Mouse (Mus musculus): ENCODE results near the gene Cnot3.

The Cnot3 gene

DNA sequence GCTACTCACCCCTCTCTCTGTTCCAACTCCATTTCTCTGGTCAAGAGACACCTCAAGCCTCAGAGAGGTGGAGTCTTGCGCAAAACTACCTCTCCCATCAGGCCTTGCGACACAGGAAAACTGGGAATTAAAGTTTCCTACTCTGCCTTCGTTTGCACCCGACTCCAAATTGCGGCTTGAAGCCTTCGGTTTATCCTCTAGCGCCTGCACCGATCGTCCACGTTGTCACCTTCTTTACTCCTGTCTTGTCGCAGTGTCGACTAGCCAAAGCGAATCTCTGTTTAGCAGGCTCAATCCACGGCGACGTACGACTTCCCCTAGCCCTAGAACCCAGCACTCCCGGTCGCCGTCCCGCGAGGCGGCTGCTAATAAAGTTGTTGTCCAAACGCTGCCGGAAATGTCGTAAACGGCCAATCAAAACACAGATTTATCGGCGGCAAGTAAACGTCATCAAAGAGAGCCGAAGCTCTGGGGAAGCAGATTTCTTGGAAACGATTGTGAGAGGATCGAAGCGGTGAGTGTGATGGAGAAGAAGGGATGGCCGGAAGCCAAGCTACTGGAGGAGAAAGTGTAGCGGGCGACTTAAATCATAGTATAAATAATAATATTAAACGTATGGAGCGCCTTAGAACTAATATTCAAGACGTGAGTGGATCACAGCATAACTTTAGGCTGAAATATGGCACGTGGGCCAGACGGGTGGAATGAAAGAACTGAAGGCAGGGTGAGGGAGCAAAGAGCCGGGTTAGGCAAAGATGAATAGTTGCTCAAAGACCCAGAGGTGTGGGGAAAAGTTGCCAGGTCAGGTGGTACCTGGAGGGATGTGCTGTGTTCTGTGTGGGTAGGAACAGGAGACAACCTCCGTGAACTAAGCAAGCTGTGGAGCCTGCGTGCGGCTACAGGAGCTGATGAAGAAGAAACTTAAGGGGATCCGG lies 15.3 kb upstream of the Cnot3 start, which contains the start of the genes Tfpt and Prpf31:
TSS of gene Tfpt (minus strand) at position 387 of the 935 bp plus-strand sequence.
TSS of gene Prpf31 (plus strand) at position 443 of the 935 bp plus-strand sequence.
- POLR2A ChIA-PET: interaction anchor here (0.6 to 30.5 kb wide), 51 partner anchors 8 to 1110 kb away, joined by 3 to 772 read pairs (median 5); partner anchors contain the start of genes Cnot3 (in 4 of the 4), Ndufa3 (in 4 of the 4), Leng1 (in 3 of the 4) and Mboat7 (in 3 of the 4)
- CTCF ChIA-PET: interaction anchor here (0.6 to 1.7 kb wide), 5 partner anchors 13 to 302 kb away, joined by 3 to 8 read pairs (median 5); partner anchors contain the start of gene Ndufa3 (in 3 of the 4)

DNA sequence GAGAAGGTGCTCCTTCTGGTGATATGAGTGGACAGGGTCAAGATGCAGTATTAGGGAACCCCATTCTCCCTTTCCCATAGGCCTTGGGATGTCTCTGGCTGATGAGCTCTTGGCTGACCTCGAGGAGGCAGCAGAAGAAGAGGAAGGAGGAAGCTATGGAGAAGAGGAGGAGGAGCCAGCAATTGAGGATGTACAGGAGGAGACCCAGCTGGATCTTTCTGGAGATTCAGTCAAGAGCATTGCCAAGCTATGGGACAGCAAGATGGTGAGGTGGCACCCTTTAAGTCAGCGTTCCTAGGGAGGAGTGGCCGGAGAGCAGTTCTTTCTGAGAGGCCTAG lies 14.6 kb upstream of the Cnot3 start:
- CTCF ChIA-PET: interaction anchor here (0.6 to 1.7 kb wide), 6 partner anchors 13 to 841 kb away, joined by 3 to 8 read pairs (median 6); partner anchors contain the start of gene Ndufa3 (in 3 of the 4)
- POLR2A ChIA-PET: interaction anchor here (0.6 to 30.5 kb wide), 44 partner anchors 9 to 1109 kb away, joined by 3 to 772 read pairs (median 6); partner anchors contain the start of genes Cnot3 (in 4 of the 4), Ndufa3 (in 4 of the 4), Leng1 (in 3 of the 4) and Mboat7 (in 3 of the 4)

DNA sequence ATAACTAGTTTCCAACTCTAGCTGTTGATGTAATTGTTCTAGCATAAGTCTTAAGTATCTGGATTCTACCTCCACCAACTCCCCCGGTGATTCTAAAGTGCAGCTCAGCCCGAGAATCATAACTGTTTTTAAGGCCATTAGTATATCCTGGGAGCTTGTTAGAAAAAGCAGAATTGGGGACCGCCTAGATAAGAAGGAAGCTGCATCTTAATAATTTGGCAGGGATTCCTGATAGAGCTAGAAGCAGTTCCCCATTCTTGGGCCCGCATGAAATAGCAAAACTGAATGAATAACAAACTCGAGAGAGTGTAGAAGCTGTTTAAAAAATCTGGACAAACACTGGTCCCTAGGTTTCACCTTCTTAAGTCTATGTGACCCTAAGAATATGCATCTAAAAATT lies 1.7 kb upstream of the Cnot3 start:
- CTCF ChIA-PET: interaction anchor here in 2 of 4 experiments (1.1 to 3.3 kb wide), 2 partner anchors 27 to 1634 kb away, joined by 4 to 12 read pairs; partner anchors contain the start of genes Ndufa3 (in 1 of the 2) and Oscar (in 1 of the 2)
- POLR2A ChIA-PET: interaction anchor here (1.0 to 30.5 kb wide), 20 partner anchors 8 to 835 kb away, joined by 3 to 772 read pairs (median 24); partner anchors contain the start of genes Mboat7 (in 3 of the 4), Tsen34 (in 3 of the 4), Leng1 (in 2 of the 4) and Ndufa3 (in 2 of the 4)

DNA sequence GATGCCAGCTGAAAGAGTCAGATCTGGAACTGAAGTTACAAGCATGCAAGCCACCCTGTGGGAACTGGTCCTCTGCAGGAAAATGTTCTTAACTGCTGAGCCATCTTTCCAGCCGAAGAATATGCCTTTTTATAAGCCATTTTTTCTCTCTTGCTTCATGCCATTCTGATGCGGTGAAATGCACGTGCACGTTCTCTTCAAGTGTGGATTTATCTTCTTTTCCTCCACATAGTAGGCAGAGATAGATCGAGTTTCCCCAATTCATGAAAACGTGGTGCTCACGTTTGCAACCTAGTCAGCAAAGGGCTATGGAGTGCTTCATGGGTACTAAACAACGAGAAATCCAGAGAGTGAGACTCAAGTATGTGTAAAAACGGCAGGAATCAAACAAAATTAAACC lies 1.2 kb upstream of the Cnot3 start:
- POLR2A ChIA-PET: interaction anchor here (0.7 to 30.5 kb wide), 79 partner anchors 8 to 1371 kb away, joined by 3 to 772 read pairs (median 6); partner anchors contain the start of genes Leng1 (in 3 of the 4), Mboat7 (in 3 of the 4), Ndufa3 (in 3 of the 4) and Prpf31 (in 3 of the 4)
- CTCF ChIA-PET: interaction anchor here in 3 of 4 experiments (0.9 to 3.3 kb wide), 8 partner anchors 15 to 864 kb away, joined by 3 to 25 read pairs (median 6); partner anchors contain the start of genes Ndufa3 (in 2 of the 3), Leng1 (in 1 of the 3), Mboat7 (in 1 of the 3) and Oscar (in 1 of the 3)

DNA sequence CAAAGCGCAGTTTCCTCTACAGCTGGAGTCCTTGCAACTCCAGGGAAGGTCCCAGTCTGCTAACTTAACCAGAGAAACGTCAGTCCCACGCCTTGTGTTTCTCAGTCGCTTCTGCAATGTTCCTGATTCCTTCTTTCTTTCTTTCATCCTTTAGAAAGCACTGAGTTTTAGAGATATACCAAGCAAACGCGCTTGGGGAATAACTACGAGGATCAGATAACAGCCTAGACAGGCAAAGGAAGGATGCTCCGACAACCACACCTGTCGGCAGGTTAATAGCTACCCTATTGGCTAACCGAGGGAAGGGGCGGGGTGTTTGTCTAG lies 758 bp upstream of the Cnot3 start:
- ChIA-PET POLR2A (interaction anchor here (0.7 to 30.5 kb wide), 127 partner anchors 8 to 1387 kb away, joined by 3 to 772 read pairs (median 5); partner anchors contain the start of genes Leng1 (in 4 of the 4), Prpf31 (in 4 of the 4), Tfpt (in 4 of the 4) and Mboat7 (in 3 of the 4)), CTCF (interaction anchor here in 3 of 4 experiments (0.7 to 3.3 kb wide), 15 partner anchors 10 to 1148 kb away, joined by 3 to 25 read pairs (median 4); partner anchors contain the start of genes Ndufa3 (in 2 of the 3), Leng1 (in 1 of the 3), Mboat7 (in 1 of the 3) and Oscar (in 1 of the 3))

DNA sequence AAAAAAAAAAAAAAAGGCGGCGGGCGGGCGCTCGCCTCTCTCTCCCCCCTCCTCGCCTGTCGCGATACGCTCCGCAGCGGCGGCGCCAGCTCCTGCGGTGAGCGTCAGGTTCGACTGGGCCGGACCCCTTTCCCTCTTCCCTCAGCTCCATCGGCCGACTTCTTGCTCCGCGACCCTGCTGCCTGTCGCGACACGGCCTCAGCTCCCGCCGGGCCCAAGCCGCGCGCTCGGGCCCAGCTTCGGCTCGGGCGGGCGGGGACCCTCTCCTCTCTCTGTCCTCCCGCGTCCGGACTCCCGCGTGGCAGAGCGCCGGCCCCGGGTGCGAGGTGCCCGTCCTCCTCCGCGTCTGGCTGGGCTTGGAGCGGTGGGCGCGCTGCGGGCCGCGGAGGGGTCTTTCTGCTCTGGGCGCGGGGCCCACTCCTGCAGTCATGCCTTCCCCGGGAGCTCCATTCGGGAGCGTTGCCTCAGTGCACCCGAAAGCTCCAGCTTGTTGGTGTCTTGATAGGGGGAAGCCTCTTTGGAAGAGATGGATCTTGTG lies 489 bp downstream of the Cnot3 start:
- CTCF ChIA-PET: interaction anchor here in 3 of 4 experiments (0.7 to 3.3 kb wide), 11 partner anchors 13 to 864 kb away, joined by 3 to 25 read pairs (median 5); partner anchors contain the start of genes Ndufa3 (in 2 of the 3), Leng1 (in 1 of the 3), Oscar (in 1 of the 3) and Tmc4 (in 1 of the 3)
- POLR2A ChIA-PET: interaction anchor here (0.5 to 30.5 kb wide), 130 partner anchors 7 to 1455 kb away, joined by 3 to 772 read pairs (median 5); partner anchors contain the start of genes Leng1 (in 4 of the 4), Mboat7 (in 4 of the 4), Ndufa3 (in 4 of the 4) and Prpf31 (in 4 of the 4)

DNA sequence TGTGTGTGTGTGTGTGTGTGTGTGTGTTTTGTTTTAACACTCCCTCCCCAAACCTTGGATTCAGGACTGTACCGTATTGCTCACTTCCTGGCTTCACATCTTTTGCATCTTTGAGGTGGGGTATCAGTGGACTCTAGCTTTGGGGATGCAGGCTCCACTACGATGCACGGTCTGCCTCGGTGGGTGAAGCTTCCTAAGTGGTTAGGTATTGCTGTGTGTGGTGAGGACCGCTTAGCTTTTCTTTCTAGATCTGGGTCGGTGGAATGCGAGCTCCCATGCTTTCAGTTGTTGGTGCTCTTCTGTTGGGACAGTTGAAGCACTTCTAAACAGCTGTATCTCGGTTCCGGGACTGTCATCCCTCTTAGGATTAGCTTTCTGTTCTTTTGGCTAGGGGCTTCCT lies 1.1 kb downstream of the Cnot3 start:
- POLR2A ChIA-PET: interaction anchor here (0.5 to 30.5 kb wide), 57 partner anchors 6 to 1192 kb away, joined by 3 to 772 read pairs (median 13); partner anchors contain the start of genes Leng1 (in 4 of the 4), Mboat7 (in 4 of the 4), Ndufa3 (in 3 of the 4) and Prpf31 (in 3 of the 4)
- CTCF ChIA-PET: interaction anchor here in 2 of 4 experiments (1.1 to 3.3 kb wide), 3 partner anchors 19 to 30 kb away, joined by 4 to 25 read pairs (median 12); partner anchors contain the start of genes Ndufa3 (in 2 of the 2), Leng1 (in 1 of the 2) and Oscar (in 1 of the 2)

DNA sequence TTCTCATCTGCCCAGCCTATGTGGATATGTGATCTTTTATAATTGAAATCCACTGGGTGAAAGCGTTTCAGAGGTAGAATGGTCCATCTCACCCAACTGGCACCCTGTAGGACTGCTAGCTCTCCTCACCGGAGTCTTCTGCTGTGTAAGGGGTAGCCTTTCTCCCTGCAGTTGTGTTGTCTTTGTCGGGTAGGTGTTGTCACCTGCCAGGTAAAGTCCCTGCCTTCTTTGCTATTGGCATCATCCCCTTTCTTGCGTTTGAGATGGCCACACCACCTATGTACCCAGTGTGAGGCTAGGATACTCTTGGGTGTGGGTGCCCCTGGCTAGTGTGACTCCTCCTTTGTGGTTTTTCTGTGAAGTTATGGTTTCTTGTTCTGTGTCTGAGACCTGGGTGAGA lies 1.6 kb downstream of the Cnot3 start:
- ChIA-PET CTCF (interaction anchor here in 2 of 4 experiments (1.1 to 3.3 kb wide), 2 partner anchors 19 to 30 kb away, joined by 4 to 12 read pairs; partner anchors contain the start of genes Leng1 (in 1 of the 2), Ndufa3 (in 1 of the 2) and Oscar (in 1 of the 2)), POLR2A (interaction anchor here (0.6 to 30.5 kb wide), 38 partner anchors 6 to 1166 kb away, joined by 3 to 772 read pairs (median 19); partner anchors contain the start of genes Leng1 (in 3 of the 4), Mboat7 (in 3 of the 4), Prpf31 (in 3 of the 4) and Tfpt (in 3 of the 4))

DNA sequence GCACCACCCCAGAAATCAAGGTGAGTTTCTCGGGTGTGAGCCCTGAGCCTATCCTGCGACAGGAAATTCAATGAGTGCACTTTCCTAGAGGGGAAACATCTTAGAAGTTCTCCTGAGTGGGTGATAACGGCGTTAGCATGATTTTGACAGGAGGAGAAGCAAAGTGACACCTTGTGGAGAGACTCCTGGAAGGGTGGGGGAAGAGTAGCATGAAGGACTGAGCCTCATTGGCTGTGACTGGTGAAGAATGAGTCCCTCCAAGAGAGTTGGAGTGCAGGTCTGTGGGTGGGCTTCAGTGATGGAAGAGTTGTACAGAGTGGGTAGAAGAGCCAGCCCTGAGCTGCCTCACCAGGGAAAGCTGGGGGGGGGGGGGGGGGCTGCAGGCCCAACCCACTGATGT lies 11.9 kb downstream of the Cnot3 start:
- ChIA-PET CTCF (interaction anchor here in 3 of 4 experiments (0.7 to 1.2 kb wide), 3 partner anchors 10 to 217 kb away, joined by 3 to 10 read pairs (median 3); no protein-coding TSS in a partner anchor), POLR2A (interaction anchor here (0.8 to 23.7 kb wide), 14 partner anchors 8 to 1255 kb away, joined by 3 to 772 read pairs (median 46); partner anchors contain the start of genes Cnot3 (in 3 of the 4), Leng1 (in 3 of the 4), Mboat7 (in 2 of the 4) and Tsen34 (in 2 of the 4))

DNA sequence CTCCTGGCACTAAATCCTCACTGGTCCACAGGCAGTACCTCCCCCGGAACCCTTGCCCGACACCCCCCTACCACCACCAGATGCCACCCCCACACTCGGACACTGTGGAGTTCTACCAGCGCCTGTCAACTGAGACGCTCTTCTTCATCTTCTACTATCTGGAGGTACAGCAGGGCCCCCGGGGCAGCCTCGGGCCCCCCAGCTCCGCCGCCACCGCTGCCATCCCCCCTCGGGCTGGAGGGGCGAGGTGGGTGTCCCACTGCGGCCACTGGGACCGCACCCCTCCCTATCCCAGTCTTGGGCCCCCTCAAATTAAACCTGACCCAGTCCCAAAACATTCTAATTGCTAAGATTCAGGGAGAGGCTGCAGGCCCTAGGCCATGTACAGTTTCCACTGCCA lies 13.5 kb downstream of the Cnot3 start:
- ChIA-PET POLR2A (interaction anchor here (0.6 to 23.7 kb wide), 21 partner anchors 8 to 951 kb away, joined by 3 to 772 read pairs (median 6); partner anchors contain the start of genes Cnot3 (in 4 of the 4), Mboat7 (in 3 of the 4), Tsen34 (in 3 of the 4) and Leng1 (in 2 of the 4)), CTCF (interaction anchor here in 3 of 4 experiments (0.7 to 1.5 kb wide), 4 partner anchors 8 to 18 kb away, joined by 3 read pairs; partner anchors contain the start of gene Cnot3 (in 1 of the 3))

DNA sequence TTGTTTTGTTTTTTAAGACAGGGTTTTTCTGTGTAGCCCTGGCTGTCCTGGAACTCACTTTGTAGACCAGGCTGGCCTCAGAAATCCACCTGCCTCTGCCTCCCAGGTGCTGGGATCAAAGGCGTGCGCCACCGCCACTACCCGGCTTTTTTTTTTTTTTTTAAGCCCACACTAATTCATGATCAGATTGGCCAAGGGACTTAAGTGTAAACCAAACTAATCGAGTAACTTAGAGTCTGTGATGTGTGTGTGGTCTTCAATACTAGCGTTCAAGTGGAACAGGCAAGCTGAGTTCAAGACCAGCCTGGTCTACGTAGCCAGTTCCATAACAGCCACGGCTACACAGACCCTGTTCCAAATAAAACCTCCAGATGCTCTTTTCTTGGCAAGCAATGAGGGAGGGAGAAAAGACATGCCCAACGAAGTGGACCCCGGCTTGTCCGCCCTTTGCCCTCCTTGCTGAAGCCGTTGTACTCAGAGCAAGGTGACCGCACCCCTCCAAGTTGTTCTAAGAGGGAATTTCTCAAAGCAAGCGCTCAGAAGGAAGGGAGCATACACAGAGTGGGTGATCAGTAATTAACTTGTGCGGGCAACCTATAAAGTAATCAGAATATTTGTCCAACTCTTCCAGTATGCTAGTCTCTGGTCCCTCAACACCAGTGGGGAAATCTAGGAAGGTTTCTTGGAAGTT lies 19.6 kb downstream of the Cnot3 start:
- ChIA-PET CTCF (interaction anchor here in 2 of 4 experiments (0.6 to 2.5 kb wide), 10 partner anchors 10 to 862 kb away, joined by 3 to 11 read pairs (median 4); partner anchors contain the start of genes Cdc42ep5 (in 1 of the 2) and Cnot3 (in 1 of the 2)), POLR2A (interaction anchor here (0.5 to 9.5 kb wide), 77 partner anchors 9 to 1202 kb away, joined by 3 to 161 read pairs (median 5); partner anchors contain the start of genes Cnot3 (in 4 of the 4), Mboat7 (in 4 of the 4), Tsen34 (in 4 of the 4) and Ndufa3 (in 3 of the 4))

DNA sequence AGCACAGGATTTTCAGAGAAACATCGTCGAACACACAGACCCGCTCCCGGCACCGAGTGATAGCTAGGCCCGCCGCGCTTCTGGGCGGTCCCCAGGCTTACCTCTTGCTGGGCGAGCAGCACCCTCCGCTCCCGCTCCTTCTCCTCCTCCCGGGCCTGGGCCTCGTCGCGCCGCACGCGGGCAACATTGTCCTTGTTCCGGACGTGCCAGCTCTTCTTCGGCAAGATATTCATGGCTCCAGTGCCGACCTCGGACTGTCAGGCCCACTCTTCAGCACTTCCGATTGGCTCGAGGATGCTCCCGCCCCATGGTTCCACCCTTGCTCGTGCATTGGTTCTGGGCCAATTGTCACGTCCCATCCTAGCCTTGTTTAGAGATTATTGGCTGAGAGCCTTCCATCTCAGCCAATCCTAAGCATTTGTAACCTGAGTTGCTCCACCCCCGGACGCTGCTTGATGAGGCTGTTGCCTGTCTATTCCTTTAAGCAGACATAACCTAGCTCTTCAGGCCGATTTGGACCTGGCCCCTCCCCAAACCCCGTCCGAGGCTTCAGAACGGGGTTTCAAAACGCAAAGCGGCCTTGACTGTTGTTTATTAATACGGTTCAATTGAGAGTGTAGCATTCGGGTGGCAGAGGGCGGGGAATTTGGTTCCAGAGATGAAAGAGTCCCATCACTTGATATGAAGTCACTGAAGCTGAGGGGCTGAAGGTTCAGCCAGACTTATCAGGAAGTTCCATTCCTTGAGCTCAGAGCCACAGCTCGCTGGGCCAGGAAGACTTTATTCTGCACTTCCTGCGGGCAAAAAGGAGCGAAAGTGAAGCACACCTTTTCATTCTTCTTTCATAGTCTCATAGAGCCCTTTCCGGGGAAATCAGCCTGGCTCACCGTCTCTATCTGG lies 20.4 kb downstream of the Cnot3 start, which contains the start of gene Leng1:
TSS of gene Leng1 (minus strand) at position 626 of the 900 bp plus-strand sequence.
- POLR2A ChIA-PET: interaction anchor here (0.5 to 9.5 kb wide), 86 partner anchors 9 to 1348 kb away, joined by 3 to 161 read pairs (median 5); partner anchors contain the start of genes Cnot3 (in 4 of the 4), Mboat7 (in 4 of the 4), Tsen34 (in 4 of the 4) and Ndufa3 (in 3 of the 4)

DNA sequence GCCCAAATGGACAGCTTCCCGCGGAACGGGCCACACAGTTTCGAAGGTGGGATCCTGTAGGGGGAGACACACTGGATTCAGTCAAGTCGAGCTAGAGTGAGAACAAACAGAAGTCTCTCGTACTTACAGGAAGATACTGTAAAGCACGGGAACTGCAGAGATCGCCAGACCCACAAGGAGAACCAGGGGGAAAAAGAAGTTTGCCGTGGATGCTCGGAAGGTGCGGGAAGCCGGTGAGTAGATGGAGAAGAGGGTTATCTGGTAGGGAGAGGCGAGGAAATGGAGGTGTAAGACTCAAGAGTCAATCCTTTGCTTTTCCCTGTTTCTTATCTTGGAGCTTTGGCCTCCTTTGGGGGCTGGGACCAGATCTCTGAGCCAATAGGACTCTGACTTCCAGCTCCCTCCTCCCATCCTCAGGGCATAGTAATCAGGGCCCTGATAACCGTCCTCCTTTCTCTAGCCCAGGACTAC lies 21.9 kb downstream of the Cnot3 start:
- ChIA-PET POLR2A (interaction anchor here (0.6 to 9.5 kb wide), 45 partner anchors 8 to 1346 kb away, joined by 3 to 161 read pairs (median 6); partner anchors contain the start of genes Cnot3 (in 3 of the 4), Mboat7 (in 3 of the 4), Tsen34 (in 3 of the 4) and Ndufa3 (in 2 of the 4)), CTCF (interaction anchor here (0.5 to 2.5 kb wide), 15 partner anchors 8 to 1493 kb away, joined by 3 to 11 read pairs (median 4); partner anchors contain the start of genes Mboat7 (in 1 of the 4), Ndufa3 (in 1 of the 4), Tnni3 (in 1 of the 4) and Tsen34 (in 1 of the 4))

More for the DNA sequence above, 20.4 kb downstream of the Cnot3 start, which contains the start of gene Leng1:
- CTCF ChIA-PET: interaction anchor here (0.6 to 2.5 kb wide), 14 partner anchors 7 to 861 kb away, joined by 3 to 11 read pairs (median 4); partner anchors contain the start of genes Cdc42ep5 (in 1 of the 4), Cnot3 (in 1 of the 4) and Ndufa3 (in 1 of the 4)
